Mouse (Mus musculus): Measurements from ENCODE around the gene Sugt1.

GRCm38 (mm10) chr14:79537921-79538320 is 49.6 kb upstream of the Sugt1 start:
- TF ChIP-seq CTCF (IDR thresholded peaks at IDR 0.05; ENCODE audit: low read depth): no peak
- TF ChIP-seq EP300 (IDR thresholded peaks at IDR 0.05; ENCODE audit: low read depth): no peak
